Mouse (Mus musculus) G1E (cell line): ENCODE measurements around the gene Lnx1.

Experiments
- CTCF ChIP-seq: IDR thresholded peaks from 2 replicates; pipeline ENCODE4 v1.5.1; 2012; ENCODE audit warnings: low read depth, low read length, inconsistent platforms, mixed read lengths
- GATA2 ChIP-seq: IDR thresholded peaks from 2 replicates; pipeline ENCODE4 v1.6.1; 2012; ENCODE audit warnings: low read depth, low read length, inconsistent platforms, borderline replicate concordance
- TAL1 ChIP-seq: conservative IDR thresholded peaks from 2 replicates; pipeline ENCODE4 v1.6.1; 2012; ENCODE audit warnings: low read depth, low read length, inconsistent platforms, mixed read lengths

DNA sequence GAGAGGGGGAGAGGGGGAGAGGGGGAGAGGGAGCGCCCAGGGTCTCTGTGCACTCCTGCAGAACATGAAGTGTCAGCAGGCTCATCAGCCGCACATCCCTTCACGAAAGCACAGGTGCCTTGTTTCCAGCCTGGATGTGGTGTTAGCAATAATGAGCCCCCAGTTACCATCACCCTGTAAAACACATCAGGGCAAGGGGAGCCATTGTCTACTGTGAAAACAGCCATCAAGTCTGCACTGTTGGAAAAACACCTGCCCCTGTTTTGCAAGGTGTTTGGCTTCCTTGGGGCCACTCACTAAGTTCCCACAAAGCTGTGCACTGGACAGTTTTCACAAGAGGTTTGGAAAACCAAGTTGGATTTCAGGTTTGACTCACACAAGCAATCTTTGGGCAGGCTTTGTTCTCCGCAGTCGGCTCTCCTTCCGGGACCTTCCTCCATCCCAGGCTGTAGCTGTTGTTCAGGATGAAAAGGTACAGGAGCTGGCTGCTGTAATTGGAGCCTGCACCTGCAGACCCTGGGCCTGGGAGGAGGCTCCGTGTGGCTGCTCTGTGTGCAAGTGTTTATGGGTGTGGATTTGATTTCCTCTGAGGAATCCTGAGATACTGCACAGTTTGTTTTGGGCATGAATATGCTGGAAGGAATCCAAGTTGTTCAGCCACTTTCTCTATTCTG is 31.3 kb upstream of the Lnx1 start:
- TF ChIP-seq CTCF (no peak), TAL1 (no peak), GATA2 (no peak)
